Mouse (Mus musculus): ENCODE measurements around the gene Gng10.

GRCm38 (mm10) chr4:59015181-59015580, 19.7 kb upstream of the Gng10 start:
- TF ChIP-seq MAFK (IDR thresholded peaks at IDR 0.05; ENCODE audit: insufficient replicate concordance, low read length) (no peak), KAT2A (IDR thresholded peaks at IDR 0.05; ENCODE audit: insufficient replicate concordance, low read length) (no peak), TCF12 (IDR thresholded peaks at IDR 0.05; ENCODE audit: low read depth, low read length) (no peak), CTCF (conservative IDR thresholded peaks at IDR 0.05 in 1 of 2, IDR thresholded peaks at IDR 0.05 in 1 of 2; ENCODE audit: low read depth in 2 of 2, low read length in 2 of 2) (no peak), POLR2A (IDR thresholded peaks at IDR 0.05; ENCODE audit: low read depth, low read length) (no peak)
